Mouse (Mus musculus) embryo, embryonic 9.5 days (tissue): ENCODE results near the gene Dnah5.

Experiments
- DNase-seq: peaks from one replicate; pipeline ENCODE4 v3.0.0-alpha.2; 2017; ENCODE audit errors: extremely low spot score

Dnah5 gene

DNA sequence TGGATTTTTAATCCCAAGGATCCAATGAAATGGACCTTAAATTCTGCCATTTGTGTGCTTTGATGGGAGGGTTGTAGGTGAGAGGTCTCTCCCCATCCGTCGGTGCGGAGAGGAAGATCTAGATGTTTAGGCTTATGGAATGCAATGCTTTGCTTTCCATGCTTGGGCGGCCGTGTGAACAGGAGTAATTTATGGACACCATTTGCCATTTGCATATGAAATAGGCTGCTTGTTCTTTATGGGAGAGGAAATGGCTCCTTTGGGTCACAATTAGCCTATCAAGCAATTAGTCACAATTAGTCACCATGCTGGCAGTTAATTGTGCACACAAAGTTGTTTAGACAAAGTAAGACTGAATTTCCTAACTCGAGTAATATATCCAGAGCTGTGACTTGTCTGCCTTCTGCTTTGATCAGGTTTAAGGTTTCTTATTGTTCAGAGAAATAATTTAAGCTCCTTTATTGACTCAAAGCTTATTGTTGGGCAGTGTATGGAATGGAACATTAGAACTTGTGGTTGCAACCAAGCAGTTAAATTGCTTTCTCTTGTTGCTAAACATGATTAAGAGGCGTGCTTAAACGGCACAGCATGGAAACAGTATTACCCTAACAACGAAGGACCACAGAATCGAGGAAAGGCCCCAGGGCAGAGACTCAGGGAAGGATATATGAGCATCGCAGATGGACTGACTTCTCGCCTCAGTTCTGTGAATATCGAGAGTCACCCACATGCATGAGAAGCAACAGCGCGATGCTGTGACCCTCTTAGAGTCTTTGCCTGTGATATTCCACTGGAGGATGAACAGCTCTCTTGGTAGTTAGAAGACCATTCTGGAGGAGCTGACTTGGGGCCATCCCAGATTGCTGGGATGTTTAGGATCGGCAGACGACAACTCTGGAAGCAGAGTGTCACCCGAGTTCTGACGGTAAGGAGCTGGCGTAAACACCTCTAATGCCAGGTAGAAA, at the start of gene Dnah5:
Gene Dnah5 (plus strand): TSS at position 642 of the 965 bp plus-strand sequence.
- DNase-seq, result no peak

GRCm38 (mm10) chr15:28154822-28155501, 48.6 kb upstream of the Dnah5 start:
- peak; percentile 75 for DNase-seq

DNA sequence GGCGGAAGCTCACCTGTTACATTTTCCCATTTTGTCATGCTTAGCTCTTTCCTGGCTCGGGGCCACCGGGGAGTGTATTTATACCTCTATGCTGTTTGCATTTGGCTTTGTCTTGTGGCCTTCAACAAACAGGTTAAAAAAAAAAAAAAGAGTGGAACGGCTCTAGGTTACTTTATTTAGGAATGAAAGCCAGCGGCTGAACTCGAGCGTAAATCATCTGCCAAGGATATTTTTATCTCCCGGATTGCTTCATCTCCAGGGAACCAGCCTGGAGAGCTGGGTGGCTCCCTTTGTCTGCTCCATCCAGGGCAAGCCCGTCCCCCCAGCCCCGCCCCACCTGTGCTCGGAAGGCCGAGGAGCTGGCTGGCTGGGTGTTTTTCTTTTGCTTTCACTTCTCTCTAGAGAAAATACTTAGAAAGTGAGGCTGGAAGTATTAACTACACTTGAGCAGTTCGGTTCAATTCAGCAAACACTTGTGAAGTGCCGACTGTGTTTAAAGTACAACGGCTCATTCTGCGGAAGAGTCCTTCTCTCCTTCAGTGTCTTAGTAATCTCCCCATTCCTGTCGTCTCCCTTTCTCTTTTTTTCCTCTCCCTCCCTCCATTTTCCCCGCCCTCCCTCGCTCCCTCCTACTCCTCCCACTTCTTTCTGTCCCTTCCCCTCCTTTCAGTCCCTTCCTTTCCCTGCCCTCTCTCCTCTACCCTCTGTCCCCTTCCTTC, 44.6 kb upstream of the Dnah5 start:
- DNase-seq, result peak; percentile 58

DNA sequence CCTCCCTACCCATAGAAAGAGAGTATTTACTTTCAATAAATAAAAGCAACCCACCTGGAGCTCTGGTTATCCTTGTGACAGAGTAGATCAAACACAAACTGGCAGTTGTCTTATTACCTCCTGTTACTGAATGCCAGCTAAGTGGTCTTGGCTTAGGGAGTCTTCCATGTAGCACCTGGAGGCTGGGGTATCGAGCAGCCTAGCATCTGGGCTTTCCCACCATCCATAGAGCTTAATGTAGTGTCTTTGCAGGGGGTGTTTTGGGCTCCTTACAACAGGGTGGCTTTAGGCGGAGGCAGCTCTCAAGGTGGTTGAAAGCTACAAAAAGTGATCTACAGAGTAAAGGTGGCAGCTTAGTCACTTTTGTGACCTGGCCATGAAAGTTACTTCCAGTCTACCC, 41.3 kb upstream of the Dnah5 start:
- DNase-seq, result no peak

DNA sequence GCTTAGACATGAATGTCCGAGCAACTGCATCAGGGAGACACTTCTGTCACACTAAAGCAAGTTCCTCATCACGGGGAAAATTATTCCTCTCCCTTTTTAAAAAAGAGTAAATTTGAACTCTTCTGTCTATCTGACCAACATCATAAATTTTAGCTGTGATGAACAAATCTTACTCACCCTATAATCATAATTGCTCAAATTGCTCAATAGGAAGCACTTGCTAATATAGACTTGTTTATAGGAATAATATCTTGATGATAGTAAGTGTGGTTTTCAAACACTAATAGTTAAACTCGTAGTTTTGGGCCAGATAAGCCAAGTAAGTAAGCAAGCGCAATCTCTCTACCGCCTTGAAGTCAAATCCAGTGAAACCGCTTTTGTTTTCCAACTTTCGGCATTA, 38.3 kb upstream of the Dnah5 start:
- no peak for DNase-seq

DNA sequence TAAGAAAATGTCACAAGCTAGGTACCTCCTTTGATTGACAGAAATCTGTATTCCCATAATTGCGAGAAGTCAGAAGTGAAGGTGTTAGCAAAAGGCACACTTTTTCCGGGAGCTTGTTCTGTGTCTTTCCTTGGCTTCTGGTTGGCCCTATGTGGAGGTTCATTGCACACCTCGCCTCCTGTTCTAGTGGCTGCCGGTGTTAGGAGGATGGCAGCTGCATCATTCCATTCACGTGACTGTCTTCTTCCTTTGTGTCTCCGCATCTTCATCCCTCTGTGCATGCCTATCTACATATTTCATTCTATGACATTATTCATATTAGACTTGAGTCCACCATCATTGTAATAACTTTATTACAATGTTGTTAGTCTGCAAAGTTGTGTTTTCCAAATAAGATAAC, 37.5 kb upstream of the Dnah5 start:
- no peak for DNase-seq

DNA sequence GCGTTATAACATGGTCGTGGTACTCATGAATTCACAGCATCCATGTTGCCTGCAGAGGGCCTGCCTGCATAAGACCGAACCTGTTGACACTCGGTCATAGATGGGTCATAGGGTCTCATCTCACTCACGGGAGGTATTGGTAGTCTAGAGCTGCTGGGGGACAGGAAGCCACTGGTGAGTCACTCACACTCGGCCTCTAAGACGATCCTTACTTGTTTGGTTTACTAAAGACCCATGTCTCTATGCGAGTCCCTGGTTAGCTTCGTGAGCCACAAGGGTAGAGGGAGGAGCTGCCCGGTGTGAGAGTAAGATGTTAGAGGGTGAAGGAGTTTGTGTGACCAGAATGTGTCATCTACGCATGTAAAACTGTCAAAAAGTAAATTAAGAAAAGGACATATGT, 24.6 kb upstream of the Dnah5 start:
- DNase-seq, result no peak

- DNase-seq, result no peak
Observed at GRCm38 (mm10) chr15:28179556-28179955, 24.0 kb upstream of the Dnah5 start.

- DNase-seq, result peak; percentile 72
Observed at GRCm38 (mm10) chr15:28181862-28182261, 21.7 kb upstream of the Dnah5 start.

GRCm38 (mm10) chr15:28182567-28182966, 21.0 kb upstream of the Dnah5 start:
- DNase-seq, result no peak

DNA sequence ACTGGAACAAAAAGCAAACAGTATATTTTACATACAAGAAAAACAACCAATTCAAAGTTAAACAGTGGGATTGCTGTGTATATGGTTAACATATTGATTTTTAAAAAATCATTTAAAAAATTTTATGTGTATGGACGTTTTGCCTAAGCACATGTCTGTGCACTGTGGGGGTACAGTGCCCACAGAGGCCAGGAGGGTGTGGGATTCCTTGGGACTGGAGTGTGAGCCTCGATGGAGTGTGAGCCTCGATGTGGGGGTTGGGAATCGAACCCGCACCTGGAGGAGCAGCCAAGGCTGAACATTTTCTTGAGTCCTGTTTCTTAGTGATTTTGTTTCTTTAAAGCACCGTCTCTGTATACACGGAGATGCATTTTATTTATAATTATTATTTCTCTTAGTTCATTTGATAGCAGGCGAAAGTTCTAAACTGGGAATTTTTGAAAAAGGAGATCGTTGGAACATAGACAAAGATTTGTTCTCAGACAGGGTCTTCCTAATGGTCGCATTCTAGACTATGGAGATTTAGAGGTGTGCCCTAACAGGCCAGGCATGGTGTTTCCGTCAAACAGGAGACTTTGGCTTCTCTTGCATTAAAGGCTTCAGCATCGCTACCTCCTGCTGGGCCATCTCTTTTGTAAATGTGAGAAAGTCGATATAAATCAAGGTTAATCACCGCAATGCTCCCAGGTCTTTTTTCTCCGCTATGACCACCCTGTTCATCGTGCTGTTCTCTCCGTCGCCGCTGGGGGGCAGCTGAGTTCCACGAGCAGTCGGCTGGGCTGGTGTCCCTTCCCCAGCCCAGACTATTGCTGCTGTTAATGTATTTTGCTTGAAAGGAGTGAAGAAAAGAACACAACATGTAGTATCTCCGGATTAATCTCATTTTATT, 15.8 kb upstream of the Dnah5 start:
- DNase-seq, result peak; percentile 82

- DNase-seq, result no peak
Observed at GRCm38 (mm10) chr15:28188361-28189011, 15.1 kb upstream of the Dnah5 start.

DNA sequence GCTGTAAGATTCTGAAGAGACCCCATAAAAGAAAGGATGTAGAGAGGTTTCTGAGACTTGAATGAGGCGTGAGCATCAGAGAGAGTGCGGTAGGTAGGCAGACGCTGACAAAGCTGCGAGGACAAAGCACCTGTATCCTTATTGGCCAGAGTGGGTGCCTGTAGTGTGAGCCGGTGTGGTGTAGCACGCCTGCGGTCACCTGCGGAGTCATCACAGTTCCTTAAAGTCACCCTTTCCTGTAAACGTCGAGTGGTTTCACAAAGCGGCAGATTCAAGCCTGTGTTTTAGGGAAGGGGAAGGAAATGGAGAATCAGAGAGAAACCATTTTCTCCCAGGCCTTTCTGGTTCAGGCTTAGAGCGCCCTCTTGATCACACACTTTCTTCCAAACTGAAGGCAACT, 13.9 kb upstream of the Dnah5 start:
- DNase-seq, result no peak

GRCm38 (mm10) chr15:28198609-28199008, 4.9 kb upstream of the Dnah5 start:
- DNase-seq, result no peak

GRCm38 (mm10) chr15:28204626-28205025, 1.1 kb downstream of the Dnah5 start:
- DNase-seq, result no peak

DNA sequence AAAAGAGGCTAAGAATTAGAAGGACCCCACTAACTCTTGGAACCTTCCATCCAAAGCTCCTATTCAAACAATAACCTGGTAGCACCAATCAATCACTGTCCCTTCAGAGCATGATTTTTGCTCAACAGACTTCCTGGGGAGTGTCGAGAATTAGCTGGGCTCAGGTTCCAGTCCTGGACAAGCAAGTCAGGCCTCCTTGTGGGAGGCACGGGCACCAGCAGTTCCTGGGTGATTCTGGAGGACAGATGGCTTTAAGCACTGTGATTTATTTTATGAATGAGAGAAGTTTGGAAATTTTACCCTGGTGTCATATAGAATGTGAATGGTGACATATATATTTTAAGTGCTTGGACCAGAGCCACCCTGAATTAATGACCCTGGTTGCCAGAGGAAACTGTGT, 4.0 kb downstream of the Dnah5 start:
- no peak for DNase-seq

DNA sequence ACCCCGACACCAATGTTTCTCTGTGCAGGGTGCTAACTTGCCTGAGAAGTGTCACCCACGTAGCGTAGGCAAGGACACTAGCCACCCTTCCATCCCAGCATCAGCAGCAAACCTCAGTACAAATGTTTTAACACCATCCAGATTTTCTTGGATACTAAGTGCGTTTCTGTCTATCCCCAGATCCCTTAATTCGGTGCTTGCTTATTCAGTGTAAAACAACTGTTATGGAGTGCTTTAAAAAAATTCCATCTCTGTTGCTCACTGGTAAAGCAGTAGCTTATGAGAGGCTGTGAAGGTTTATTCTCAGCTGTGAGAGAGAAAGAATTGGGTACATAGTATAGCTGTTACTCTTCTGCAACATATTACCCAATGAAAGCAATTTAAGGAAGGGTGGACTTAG, 9.5 kb downstream of the Dnah5 start:
- no peak for DNase-seq

- no peak for DNase-seq
Observed at GRCm38 (mm10) chr15:28216358-28216757, 12.8 kb downstream of the Dnah5 start.

GRCm38 (mm10) chr15:28227316-28227715, 23.8 kb downstream of the Dnah5 start:
- DNase-seq, result no peak

DNA sequence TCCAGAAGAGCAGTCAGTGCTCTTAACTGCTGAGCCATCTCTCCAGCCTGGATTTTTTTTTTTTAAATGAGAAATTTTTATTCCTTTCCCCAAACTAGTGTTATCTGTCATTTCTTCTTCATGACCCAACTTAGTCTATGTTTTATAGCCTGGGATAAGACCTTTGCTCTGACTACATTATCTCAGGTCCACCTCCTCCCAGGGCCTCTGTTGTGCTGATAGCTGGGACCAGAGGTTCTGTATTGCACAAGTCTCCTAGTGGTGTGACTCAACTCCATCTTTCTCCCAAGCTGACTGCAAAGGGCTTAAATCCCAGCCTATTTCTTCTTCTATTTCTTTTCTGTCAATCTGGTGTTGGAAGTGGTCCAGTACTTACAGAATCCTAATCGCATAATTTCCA, 56.7 kb downstream of the Dnah5 start:
- no peak for DNase-seq

GRCm38 (mm10) chr15:28299438-28299837, 95.9 kb downstream of the Dnah5 start:
- DNase-seq, result no peak
